Mouse (Mus musculus) CH12.LX (cell line): Measurements from ENCODE around the gene Snx17. TPM values are rescaled to one million over a fixed set of nuclear protein-coding genes. Genes with fewer than 3 reads are reported as not detected.

ENCODE experiments used
- DNase-seq: peaks from one replicate; pipeline ENCODE4 v3.0.0-alpha.2; 2013; ENCODE audit errors: extremely low read depth
- H3K27ac ChIP-seq: 2 replicates; pipeline ENCODE4 v1.5.1; 2012; ENCODE audit warnings: low read depth, mild to moderate bottlenecking, control low read depth, moderate library complexity; ENCODE audit not compliant: insufficient read depth
- H3K27me3 ChIP-seq: replicated peaks from 2 replicates; pipeline ENCODE3; 2012; ENCODE audit warnings: inconsistent platforms
- H3K36me3 ChIP-seq, 2 experiments: replicated peaks in 1 of 2; 2 replicates each; pipeline versions ENCODE3 to v1.6.1; 2012; ENCODE audit warnings: inconsistent platforms in 1 of 2, low read length in 1 of 2, mild to moderate bottlenecking in 1 of 2, mixed read lengths in 1 of 2, moderate library complexity in 1 of 2; ENCODE audit not compliant: control insufficient read depth in 1 of 2, insufficient read depth in 1 of 2
- H3K4me1 ChIP-seq, 2 experiments: 2 replicates each; pipeline ENCODE4 v1.6.1; 2012; ENCODE audit warnings: inconsistent platforms in 1 of 2, moderate library complexity in 1 of 2; ENCODE audit not compliant: insufficient read depth in 2 of 2, control insufficient read depth in 1 of 2
- H3K4me2 ChIP-seq: 2 replicates; pipeline ENCODE4 v1.6.1; 2012; ENCODE audit warnings: low read depth, mild to moderate bottlenecking, control low read depth; ENCODE audit not compliant: poor library complexity, insufficient read depth, severe bottlenecking
- H3K4me3 ChIP-seq, 3 experiments: fragments of 150-350 bp in 1 of 3; sonication (generic) in 1 of 3; replicated peaks in 1 of 3; 2 replicates each; pipeline versions ENCODE3 to v1.5.1; 2011 to 2012; ENCODE audit warnings: low read depth in 2 of 3, low read length in 2 of 3, mild to moderate bottlenecking in 2 of 3, moderate library complexity in 2 of 3, control low read depth in 1 of 3, improper control_type of control experiment in 1 of 3, inconsistent platforms in 1 of 3, mixed read lengths in 1 of 3; ENCODE audit not compliant: poor library complexity in 1 of 3
- H3K79me2 ChIP-seq: replicated peaks from 2 replicates; pipeline ENCODE4 v1.6.1; 2012; ENCODE audit warnings: mild to moderate bottlenecking, moderate library complexity; ENCODE audit not compliant: control insufficient read depth, poor library complexity, insufficient read depth, severe bottlenecking; ENCODE audit errors: extremely low read depth
- H3K9ac ChIP-seq: 2 replicates; pipeline ENCODE4 v1.6.1; 2012; ENCODE audit warnings: low read depth, mild to moderate bottlenecking, control low read depth, moderate library complexity; ENCODE audit not compliant: insufficient read depth
- H3K9me3 ChIP-seq: replicated peaks from 2 replicates; pipeline ENCODE3; 2012; ENCODE audit warnings: low read length, inconsistent platforms, mixed read lengths
- CHD1 ChIP-seq: IDR thresholded peaks from 2 replicates; pipeline ENCODE4 v1.6.1; 2012; ENCODE audit warnings: low read depth, low read length, improper control_type of control experiment, inconsistent platforms
- CTCF ChIP-seq, 2 experiments: IDR thresholded peaks in 1 of 2; conservative IDR thresholded peaks in 1 of 2; 2 replicates each; pipeline ENCODE4 v1.5.1; 2011 to 2012; ENCODE audit warnings: low read depth in 2 of 2, low read length in 2 of 2, improper control_type of control experiment in 1 of 2, inconsistent platforms in 1 of 2, mild to moderate bottlenecking in 1 of 2, moderate library complexity in 1 of 2
- GABPA ChIP-seq: IDR thresholded peaks from 2 replicates; pipeline ENCODE4 v1.6.1; 2012; ENCODE audit warnings: low read depth, low read length, improper control_type of control experiment, inconsistent platforms; ENCODE audit not compliant: insufficient replicate concordance
- HCFC1 ChIP-seq: IDR thresholded peaks from 2 replicates; pipeline ENCODE4 v1.6.1; 2012; ENCODE audit warnings: low read depth, mild to moderate bottlenecking, inconsistent platforms, low read length, improper control_type of control experiment
- JUND ChIP-seq: conservative IDR thresholded peaks from 2 replicates; pipeline ENCODE4 v1.6.1; 2011; ENCODE audit warnings: low read depth, low read length, improper control_type of control experiment
- MAX ChIP-seq: IDR thresholded peaks from 2 replicates; pipeline ENCODE4 v1.6.1; 2011; ENCODE audit warnings: low read length, improper control_type of control experiment
- MAZ ChIP-seq: IDR thresholded peaks from 2 replicates; pipeline ENCODE4 v1.6.1; 2012; ENCODE audit warnings: low read depth, mild to moderate bottlenecking, inconsistent platforms, low read length, improper control_type of control experiment, moderate library complexity
- MEF2A ChIP-seq: IDR thresholded peaks from 2 replicates; pipeline ENCODE4 v1.6.1; 2014; ENCODE audit warnings: low read depth, mild to moderate bottlenecking, inconsistent platforms, low read length, improper control_type of control experiment, borderline replicate concordance
- PAX5 ChIP-seq: IDR thresholded peaks from 2 replicates; pipeline ENCODE4 v1.6.1; 2012; ENCODE audit warnings: low read length, inconsistent platforms, mixed read lengths
- POLR2A ChIP-seq: IDR thresholded peaks from 2 replicates; pipeline ENCODE4 v1.6.1; 2011; ENCODE audit warnings: low read depth, mild to moderate bottlenecking, improper control_type of control experiment, low read length
- POLR2AphosphoS2 ChIP-seq: IDR thresholded peaks from 2 replicates; pipeline ENCODE4 v1.6.1; 2011; ENCODE audit warnings: low read depth, low read length, improper control_type of control experiment
- RAD21 ChIP-seq: IDR thresholded peaks from 2 replicates; pipeline ENCODE4 v1.6.1; 2011; ENCODE audit warnings: low read depth, mild to moderate bottlenecking, low read length, improper control_type of control experiment, moderate library complexity
- SMC3 ChIP-seq: IDR thresholded peaks from 2 replicates; pipeline ENCODE4 v1.6.1; 2011; ENCODE audit warnings: low read depth, low read length, improper control_type of control experiment
- TCF12 ChIP-seq: IDR thresholded peaks from 2 replicates; pipeline ENCODE4 v1.6.1; 2014; ENCODE audit warnings: low read depth, mild to moderate bottlenecking, inconsistent platforms, low read length, improper control_type of control experiment
- UBTF ChIP-seq: IDR thresholded peaks from 2 replicates; pipeline ENCODE4 v1.6.1; 2012; ENCODE audit warnings: low read depth, mild to moderate bottlenecking, inconsistent platforms, low read length, improper control_type of control experiment, moderate library complexity
- USF1 ChIP-seq: IDR thresholded peaks from 2 replicates; pipeline ENCODE4 v1.6.1; 2014; ENCODE audit warnings: low read depth, mild to moderate bottlenecking, inconsistent platforms, low read length, improper control_type of control experiment
- USF2 ChIP-seq: conservative IDR thresholded peaks from 2 replicates; pipeline ENCODE4 v1.6.1; 2011; ENCODE audit warnings: low read depth, low read length, improper control_type of control experiment
- ZKSCAN1 ChIP-seq: IDR thresholded peaks from 2 replicates; pipeline ENCODE4 v1.6.1; 2012; ENCODE audit warnings: low read depth, inconsistent platforms, low read length, improper control_type of control experiment, borderline replicate concordance
- ZNF384 ChIP-seq: IDR thresholded peaks from 2 replicates; pipeline ENCODE4 v1.6.1; 2012; ENCODE audit warnings: low read depth, low read length, improper control_type of control experiment, inconsistent platforms
- dilution Hi-C: fragments of 300-500 bp; cut with MboI; formaldehyde crosslinking; loops from 2 replicates; pipeline ENCODE4 v1.14.3; 2020; ENCODE audit warnings: low sequenced_read_pairs; ENCODE audit not compliant: extremely low pct_unique_long_range_greater_than_20kb, extremely low pct_ligation_motif_present
- in situ Hi-C: fragments of 300-500 bp; cut with MboI; formaldehyde crosslinking; loops from 3 replicates; pipeline ENCODE4 v1.14.3; 2019; ENCODE audit warnings: low sequenced_read_pairs, low pct_ligation_motif_present, low pct_unique_long_range_greater_than_20kb, mixed read lengths
- polyA plus RNA-seq: library from polyadenylated mRNA; unstranded; fragments of >175 nt; gene quantifications from 2 replicates; pipeline ENCODE4 v1.2.1, GENCODE M21; 2012; ENCODE audit warnings: low read depth; ENCODE audit not compliant: insufficient read length
- total RNA-seq, 2 experiments: library from RNA; depleted of rRNA; stranded (reverse); fragments of 300-350 nt in 1 of 2; fragments of >200 nt in 1 of 2; gene quantifications; 2 replicates each; pipeline ENCODE4 v1.2.3; 2012 to 2014

Gene Snx17
- total and polyA plus RNA-seq, 3 experiments = 56.7 to 63.9 (median 61.5) TPM

DNA sequence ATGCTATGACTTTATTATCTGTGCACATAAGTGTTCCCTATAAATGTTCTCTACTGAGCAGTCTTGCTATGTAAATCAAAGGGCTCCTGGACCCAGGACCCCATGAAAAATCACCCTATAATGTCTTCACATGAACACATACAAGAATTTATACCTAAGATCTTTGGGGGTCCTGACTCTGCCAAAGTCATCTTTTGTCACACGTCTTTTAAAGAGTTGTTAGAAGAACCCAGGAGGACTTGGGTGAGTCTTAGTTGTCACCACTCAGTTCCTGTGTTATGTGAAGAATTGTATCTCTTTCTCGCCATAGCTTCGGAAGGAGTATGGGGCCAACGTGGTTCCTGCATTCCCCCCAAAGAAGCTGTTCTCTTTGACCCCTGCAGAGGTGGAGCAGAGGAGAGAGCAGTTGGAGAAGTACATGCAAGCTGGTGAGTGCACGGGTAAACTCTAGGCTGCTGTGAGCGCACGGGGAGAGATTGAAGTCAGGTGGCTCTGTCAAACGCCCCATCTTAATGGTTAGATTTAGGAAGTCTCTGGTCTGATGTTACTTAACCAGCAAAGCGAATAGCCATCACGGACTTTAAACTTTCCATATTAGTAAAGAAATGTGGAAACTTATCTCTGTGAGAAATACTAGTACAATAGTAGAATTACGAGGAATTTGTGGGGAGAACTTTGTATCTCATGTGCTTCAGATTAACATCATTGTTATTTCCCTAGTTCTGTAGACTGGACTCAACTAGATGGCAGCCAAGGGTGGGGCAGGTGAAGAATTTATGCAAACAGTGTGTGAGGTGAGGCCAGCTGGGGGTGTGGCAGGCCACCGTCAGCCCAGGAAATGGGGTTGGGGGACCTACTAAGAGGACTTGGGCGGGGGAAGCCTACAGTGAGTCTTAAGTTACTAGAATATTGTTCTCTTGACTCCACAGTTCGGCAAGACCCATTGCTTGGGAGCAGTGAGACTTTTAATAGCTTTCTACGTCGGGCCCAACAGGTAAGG lies 1.8 kb downstream of the Snx17 start:
- dilution Hi-C loops = no loop called here
- Histone ChIP-seq H3K9me3 (no peaks in the 10 kb centered on the region), H3K27ac (no peak overlapping the region), H3K4me3 (peak overlapping the region; percentile 83 to 96 (median 88)), H3K79me2 (peaks cover 27% of the 10 kb centered on the region), H3K9ac (peak overlapping the region; percentile 89), H3K4me1 (peaks cover 2 to 30% of the 10 kb centered on the region in 2 experiments; a peak in 3 of 4 replicates), H3K4me2 (peak overlapping the region; percentile 84; the same call in 1 of the 2 replicates), H3K27me3 (no peaks in the 10 kb centered on the region), H3K36me3 (peaks cover 62 to 72% of the 10 kb centered on the region in 2 experiments)
- DNase-seq = no peak
- no peak for TF ChIP-seq ZKSCAN1
- no peak for TF ChIP-seq MAX
- TF ChIP-seq CTCF (conservative IDR thresholded peaks at IDR 0.05 in 1 of 2, IDR thresholded peaks at IDR 0.05 in 1 of 2; ENCODE audit: low read depth in 2 of 2, low read length in 2 of 2) = no peak
- TF ChIP-seq JUND = no peak
- TF ChIP-seq USF1 = no peak
- no peak for TF ChIP-seq MAZ
- in situ Hi-C loops = no loop called here

DNA sequence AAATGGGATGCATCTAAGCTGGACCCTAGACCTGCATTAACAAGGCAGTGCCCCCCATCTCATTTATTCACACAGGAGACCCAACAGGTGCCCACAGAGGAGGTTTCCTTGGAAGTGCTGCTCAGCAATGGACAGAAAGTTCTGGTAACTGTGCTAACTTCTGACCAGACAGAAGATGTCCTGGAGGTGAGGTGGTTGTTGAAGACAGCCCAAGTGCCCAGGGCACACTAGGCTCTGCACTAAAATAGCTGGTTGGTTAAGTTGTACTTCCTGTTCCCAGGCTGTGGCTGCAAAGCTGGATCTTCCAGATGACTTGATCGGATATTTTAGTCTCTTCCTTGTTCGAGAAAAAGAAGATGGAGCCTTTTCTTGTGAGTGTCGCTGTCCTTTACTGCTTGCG lies 2.6 kb downstream of the Snx17 start:
- no peak for DNase-seq
- TF ChIP-seq SMC3 (no peak), ZNF384 (no peak), POLR2AphosphoS2 (no peak), MEF2A (no peak), PAX5 (no peak), HCFC1 (no peak), UBTF (no peak), CHD1 (no peak), POLR2A (no peak), RAD21 (no peak), USF2 (no peak), GABPA (no peak), TCF12 (no peak)
- TF ChIP-seq, all 38 proteins: peak for 0
- Histone ChIP-seq H3K36me3 (peaks cover 62 to 72% of the 10 kb centered on the region in 2 experiments), H3K4me3 (no peak overlapping the region), H3K27me3 (no peaks in the 10 kb centered on the region), H3K27ac (no peak overlapping the region), H3K79me2 (peaks cover 32% of the 10 kb centered on the region), H3K9me3 (no peaks in the 10 kb centered on the region), H3K4me1 (peaks cover 8 to 38% of the 10 kb centered on the region in 2 experiments), H3K9ac (no peak overlapping the region), H3K4me2 (no peak overlapping the region)
- in situ Hi-C loops = no loop called here
- dilution Hi-C loops = no loop called here
